Mouse (Mus musculus) liver, adult 2 months (tissue): Measurements from ENCODE around the gene Rap1gds1. TPM values are rescaled to one million over a fixed set of nuclear protein-coding genes. Genes with fewer than 3 reads are reported as not detected.

Experiments
- DNase-seq: peaks from one replicate; pipeline ENCODE4 v3.0.0-alpha.2; 2011; ENCODE audit warnings: low read depth, low spot score; ENCODE audit errors: extremely low read depth
- H3K27ac ChIP-seq: fragments of 200-500 bp; replicated peaks from 2 replicates; pipeline ENCODE4 v1.5.1; 2012; ENCODE audit warnings: low read depth, mild to moderate bottlenecking, control low read depth, inconsistent platforms, low read length; ENCODE audit not compliant: insufficient read depth
- H3K27me3 ChIP-seq: fragments of 200-500 bp; 2 replicates; pipeline ENCODE4 v1.6.1; 2012; ENCODE audit warnings: mild to moderate bottlenecking, moderate library complexity, low read length, inconsistent platforms; ENCODE audit not compliant: control insufficient read depth, insufficient read depth
- H3K36me3 ChIP-seq: fragments of 200-500 bp; 2 replicates; pipeline ENCODE4 v1.6.1; 2012; ENCODE audit warnings: low read length, inconsistent platforms; ENCODE audit not compliant: control insufficient read depth, insufficient read depth
- H3K4me1 ChIP-seq: fragments of 200-500 bp; 2 replicates; pipeline ENCODE4 v1.6.1; 2011; ENCODE audit warnings: low read length; ENCODE audit not compliant: control insufficient read depth, insufficient read depth
- H3K4me3 ChIP-seq: fragments of 200-500 bp; 2 replicates; pipeline ENCODE4 v1.5.1; 2011; ENCODE audit warnings: low read depth, mild to moderate bottlenecking, control low read depth, low read length, moderate library complexity; ENCODE audit not compliant: insufficient read depth
- H3K79me2 ChIP-seq: fragments of 200-500 bp; 2 replicates; pipeline ENCODE4 v1.6.1; 2012; ENCODE audit warnings: inconsistent platforms, mild to moderate bottlenecking, low read length, moderate library complexity; ENCODE audit not compliant: control insufficient read depth, insufficient read depth
- H3K9ac ChIP-seq: fragments of 200-500 bp; 2 replicates; pipeline ENCODE4 v1.6.1; 2012; ENCODE audit warnings: low read depth, mild to moderate bottlenecking, control low read depth, inconsistent platforms, low read length
- CTCF ChIP-seq: fragments of 200-500 bp; IDR thresholded peaks from 2 replicates; pipeline ENCODE4 v1.5.1; 2011; ENCODE audit warnings: low read depth, low read length, control low read depth
- POLR2A ChIP-seq: fragments of 200-500 bp; IDR thresholded peaks from 2 replicates; pipeline ENCODE4 v1.6.1; 2011; ENCODE audit warnings: low read length, control low read depth; ENCODE audit not compliant: insufficient read depth; ENCODE audit errors: extremely low read depth
- WGBS: fragments of 180-500 bp; shearing (Covaris S2); methylation state at CpG from one replicate; pipeline ENCODE4 v1.1.7; 2018; 5-methylcytosine and 5-hydroxymethylcytosine counted together
- polyA plus RNA-seq: library from polyadenylated mRNA; depleted of rRNA; stranded (reverse); fragments of >200 nt; gene quantifications from 2 replicates; pipeline ENCODE4 v1.2.3, GENCODE M21; 2012
- total RNA-seq: library from RNA; depleted of rRNA; stranded (reverse); fragments of >200 nt; gene quantifications from 2 replicates; pipeline ENCODE4 v1.2.3, GENCODE M21; 2014

The Rap1gds1 gene
- total and polyA plus RNA-seq, 2 experiments, result 6.7 to 13.9 TPM

DNA sequence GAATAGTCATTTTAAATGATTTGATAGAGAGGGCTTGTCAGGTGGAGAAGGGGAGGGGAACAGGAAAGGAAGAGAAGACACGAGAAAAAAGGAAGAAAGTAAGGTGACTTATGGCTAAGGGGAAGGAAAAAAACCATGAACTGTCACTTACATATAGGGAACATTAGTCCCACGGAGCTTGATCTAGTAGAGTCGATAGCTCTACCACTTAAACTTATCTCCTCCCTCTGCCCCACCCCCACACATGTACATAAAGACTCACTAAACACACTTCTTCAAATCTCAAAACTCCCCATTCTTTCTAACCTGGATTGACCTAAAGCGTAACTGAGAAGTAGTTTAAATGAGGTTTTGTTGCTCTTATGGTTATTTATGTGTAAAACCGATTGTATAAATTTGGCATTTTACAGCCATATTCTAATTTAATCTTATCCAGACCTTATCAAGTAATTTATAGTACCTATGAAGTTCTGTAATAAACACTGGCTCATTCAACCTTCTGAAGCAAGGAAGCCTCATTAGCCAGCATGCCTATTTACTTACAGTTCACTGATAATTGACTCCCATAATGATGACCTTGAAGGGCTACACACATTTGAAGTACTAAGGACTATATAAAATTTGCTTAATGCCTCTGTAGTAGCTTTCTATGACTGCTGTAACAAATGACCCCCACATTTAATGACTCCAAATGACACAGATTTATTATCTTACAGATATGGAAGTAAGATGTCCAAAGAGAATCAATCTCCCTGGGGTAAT, 9.0 kb upstream of the Rap1gds1 start:
- H3K9ac ChIP-seq, result no peak overlapping the region
- no peaks in the 10 kb centered on the region for H3K79me2 ChIP-seq
- H3K27ac ChIP-seq, result no peak overlapping the region
- H3K27me3 ChIP-seq, result no peaks in the 10 kb centered on the region
- H3K4me3 ChIP-seq, result no peak overlapping the region
- no peak for DNase-seq
- H3K4me1 ChIP-seq, result no peaks in the 10 kb centered on the region
- H3K36me3 ChIP-seq, result no peaks in the 10 kb centered on the region
- WGBS, result 74% methylated on average over 5 of the region's 5 CpGs
- TF ChIP-seq POLR2A (no peak), CTCF (no peak)

- H3K27ac ChIP-seq, result no peak overlapping the region
- no peak for DNase-seq
- no peak for TF ChIP-seq CTCF
- TF ChIP-seq POLR2A, result no peak
- H3K4me1 ChIP-seq, result no peaks in the 10 kb centered on the region; the same call in 1 of the 2 replicates
- no peaks in the 10 kb centered on the region for H3K36me3 ChIP-seq
- WGBS, result 91% methylated on average over 6 of the region's 6 CpGs
- H3K9ac ChIP-seq, result no peak overlapping the region
- no peak overlapping the region for H3K4me3 ChIP-seq
- no peaks in the 10 kb centered on the region for H3K27me3 ChIP-seq
- H3K79me2 ChIP-seq, result no peaks in the 10 kb centered on the region
Measured at GRCm38 (mm10) chr3:139079831-139080230, 4.8 kb upstream of the Rap1gds1 start.

DNA sequence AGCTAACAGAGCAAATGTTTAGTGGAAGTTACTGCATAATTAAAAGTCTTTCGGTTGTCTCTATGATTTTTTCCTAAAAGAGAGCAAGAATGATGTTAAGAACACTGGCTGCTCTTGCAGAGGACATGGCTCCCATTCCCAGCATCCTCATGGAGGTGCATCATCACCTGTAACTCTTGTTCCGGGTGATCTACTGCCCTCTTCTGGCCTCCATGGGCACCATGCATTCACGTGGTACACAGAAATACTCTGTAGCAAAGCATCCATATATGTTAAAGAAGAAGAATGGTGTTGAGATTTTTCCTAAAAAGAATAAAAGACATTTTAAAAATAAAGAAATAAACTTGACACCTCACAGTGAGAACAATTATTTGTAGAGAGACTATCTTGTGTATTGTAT, 3.0 kb upstream of the Rap1gds1 start:
- Histone ChIP-seq H3K27ac (no peak overlapping the region), H3K9ac (no peak overlapping the region), H3K27me3 (no peaks in the 10 kb centered on the region), H3K79me2 (no peaks in the 10 kb centered on the region), H3K4me1 (peaks cover 4% of the 10 kb centered on the region), H3K4me3 (no peak overlapping the region), H3K36me3 (no peaks in the 10 kb centered on the region)
- peak; percentile 32; the same call in 1 of the 2 replicates for TF ChIP-seq CTCF
- TF ChIP-seq POLR2A, result no peak
- DNase-seq, result no peak
- WGBS, result 89% methylated on average over 3 of the region's 3 CpGs

GRCm38 (mm10) chr3:139076059-139076455, 1.1 kb upstream of the Rap1gds1 start:
- H3K27me3 ChIP-seq, result no peaks in the 10 kb centered on the region
- TF ChIP-seq CTCF (no peak), POLR2A (no peak)
- H3K4me1 ChIP-seq, result peaks cover 5% of the 10 kb centered on the region
- 10% methylated on average over 7 of the region's 7 CpGs for WGBS
- H3K4me3 ChIP-seq, result peak overlapping the region; percentile 66
- H3K36me3 ChIP-seq, result no peaks in the 10 kb centered on the region
- H3K9ac ChIP-seq, result no peak overlapping the region
- peak; percentile 27 for DNase-seq
- no peak overlapping the region for H3K27ac ChIP-seq
- H3K79me2 ChIP-seq, result no peaks in the 10 kb centered on the region

DNA sequence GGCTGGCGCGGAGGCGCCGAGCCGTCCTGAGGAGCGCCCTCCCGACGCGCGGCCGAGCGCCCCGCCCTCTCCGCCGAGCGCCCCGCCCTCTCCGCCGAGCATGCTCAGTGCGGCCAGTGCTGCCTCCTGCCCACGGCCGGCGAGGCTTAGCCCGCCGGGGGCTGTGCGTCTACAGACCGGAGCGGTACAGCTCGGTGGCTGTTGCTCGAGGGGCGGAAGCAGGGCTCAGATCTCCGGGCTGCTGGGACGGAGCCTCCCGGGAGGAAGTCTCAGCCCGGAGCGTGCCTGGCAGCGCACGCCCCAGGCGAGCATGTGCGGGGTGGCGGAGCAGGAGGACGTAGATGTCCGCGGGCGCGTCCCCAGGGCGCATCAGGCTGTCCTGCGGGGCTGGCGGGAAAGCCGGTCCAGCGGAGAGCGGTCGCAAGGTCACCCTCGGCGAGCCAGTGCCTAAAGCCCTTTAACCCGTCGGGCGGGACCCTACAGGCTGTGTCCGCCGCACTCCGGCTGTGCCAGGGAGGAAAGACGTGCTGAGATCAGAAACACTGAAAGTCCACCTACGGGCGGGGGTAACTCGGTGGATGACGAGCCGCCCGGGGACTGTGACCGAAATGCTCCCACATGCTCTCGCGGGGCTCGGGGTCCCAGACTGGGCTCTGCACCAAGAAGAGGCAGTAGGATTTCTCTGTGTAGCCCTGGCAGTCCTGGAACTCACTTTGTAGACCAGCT, 495 bp upstream of the Rap1gds1 start:
- Histone ChIP-seq H3K36me3 (no peaks in the 10 kb centered on the region), H3K9ac (peak overlapping the region; percentile 82), H3K27me3 (no peaks in the 10 kb centered on the region), H3K4me1 (peaks cover 5% of the 10 kb centered on the region), H3K27ac (peak overlapping the region; percentile 72), H3K79me2 (peaks cover under 1% of the 10 kb centered on the region; the same call in 1 of the 2 replicates), H3K4me3 (peak overlapping the region; percentile 66)
- DNase-seq, result peak; percentile 59
- 3% methylated on average over 72 of the region's 72 CpGs for WGBS
- TF ChIP-seq POLR2A, result peak; percentile 84
- no peak for TF ChIP-seq CTCF
